Comparison of ENCODE assay signal across 13 mouse cellular contexts in genomic region chr19:10437521-10437920, GRCm38 (mm10). TPM values are rescaled to one million over a fixed set of nuclear protein-coding genes. Genes with fewer than 3 reads are reported as not detected.
DNase-seq lines count a peak whose midpoint lies in the region; ATAC-seq lines count a peak whose summit lies in the region.
"Had no signal": no experiment of that assay in that cellular context is flagged by ENCODE, and none has a peak within 500 bp of the region (broad histone marks: within the 10 kb centered on the region; RNA-seq: fewer than 3 reads in every experiment).

No protein-coding gene starts in this region.

- no peak for ATAC-seq in hindbrain, embryonic 11.5 days (ENCODE audit: low FRiP score)
- no peak for ATAC-seq in hindbrain, embryonic 13.5 days (ENCODE audit: low FRiP score)

- WGBS in hindbrain, embryonic 11.5 days, result 38% methylated on average over 1 of the region's 1 CpGs
- WGBS in hindbrain, embryonic 13.5 days, result 64% methylated on average over 1 of the region's 1 CpGs

- no peak overlapping the region for H3K27ac ChIP-seq in hindbrain, embryonic 11.5 days (ENCODE audit: low read depth, low read length)
- no peak overlapping the region for H3K27ac ChIP-seq in hindbrain, embryonic 13.5 days
- H3K27ac ChIP-seq: embryonic facial prominence, embryonic 10.5 days; forebrain, embryonic 12.5 days had no signal

- H3K9me3 ChIP-seq in hindbrain, embryonic 11.5 days (ENCODE audit: control insufficient read depth, low read length), result no peaks in the 10 kb centered on the region
- no peaks in the 10 kb centered on the region for H3K9me3 ChIP-seq in hindbrain, embryonic 13.5 days
- H3K9me3 ChIP-seq: embryonic facial prominence, embryonic 10.5 days; forebrain, embryonic 12.5 days had no signal

- no peaks in the 10 kb centered on the region for H3K27me3 ChIP-seq in hindbrain, embryonic 11.5 days (ENCODE audit: control insufficient read depth, insufficient read depth, low read length)
- peaks cover 13% of the 10 kb centered on the region for H3K27me3 ChIP-seq in hindbrain, embryonic 13.5 days

- H3K36me3 ChIP-seq in hindbrain, embryonic 11.5 days (ENCODE audit: control insufficient read depth, insufficient read depth, low read length), result no peaks in the 10 kb centered on the region
- H3K36me3 ChIP-seq in hindbrain, embryonic 13.5 days, result peaks cover 17% of the 10 kb centered on the region
- H3K36me3 ChIP-seq: embryonic facial prominence, embryonic 10.5 days had no signal

- no peaks in the 10 kb centered on the region for H3K4me1 ChIP-seq in hindbrain, embryonic 11.5 days (replicated peaks; ENCODE audit: control insufficient read depth, insufficient read depth, low read length)
- no peaks in the 10 kb centered on the region for H3K4me1 ChIP-seq in hindbrain, embryonic 13.5 days (replicated peaks)
- H3K4me1 ChIP-seq: forebrain, embryonic 12.5 days had no signal

- H3K9ac ChIP-seq in hindbrain, embryonic 11.5 days (ENCODE audit: low read depth, low read length), result no peak overlapping the region
- no peak overlapping the region for H3K9ac ChIP-seq in hindbrain, embryonic 13.5 days
- H3K9ac ChIP-seq: forebrain, embryonic 12.5 days had no signal

- peak; percentile 31 for DNase-seq in hindbrain, embryonic 11.5 days (ENCODE audit: low spot score)
- peak; percentile 38 to 48 for DNase-seq in lung, adult 18-20 months
- no peak for DNase-seq in lung, postnatal 4 days
- DNase-seq in ES-CJ7 (ENCODE audit: low read depth, low spot score), result peak; percentile 58
- peak; percentile 52 for DNase-seq in embryo, embryonic 10.5 days (ENCODE audit: low spot score)
- DNase-seq in adrenal gland, adult 18-20 months (ENCODE audit: low spot score in 2 of 2), result no peak
- DNase-seq in cerebellum, postnatal 36 days, result no peak
- DNase-seq: gastrocnemius, postnatal 36 days; heart, postnatal 36 days; thymus, postnatal 36 days had no signal

- no peak overlapping the region for H3K4me3 ChIP-seq in hindbrain, embryonic 11.5 days (ENCODE audit: low read depth, low read length)
- no peak overlapping the region for H3K4me3 ChIP-seq in hindbrain, embryonic 13.5 days
- H3K4me3 ChIP-seq: embryonic facial prominence, embryonic 10.5 days; forebrain, embryonic 12.5 days had no signal

- no peak overlapping the region for H3K4me2 ChIP-seq in hindbrain, embryonic 11.5 days (replicated peaks; ENCODE audit: low read depth, low read length)
- no peak overlapping the region for H3K4me2 ChIP-seq in hindbrain, embryonic 13.5 days
- H3K4me2 ChIP-seq: forebrain, embryonic 12.5 days had no signal

RNA-seq across cellular contexts. Expression of gene Lrrc10b, which starts 19.8 kb away (rescaled TPM):
- 0.59 and 0.69 TPM in 2 replicates for polyA plus RNA-seq in hindbrain, embryonic 11.5 days (2014; fragmentation: Nextera tagmentation; extraction: Ambion mirVana)
- 0.53 and 1.1 TPM in 2 replicates for polyA plus RNA-seq in hindbrain, embryonic 13.5 days (2015; fragmentation: Nextera tagmentation; extraction: Ambion mirVana)
- 1 to 10 TPM; 4.1 to 5.9 TPM for total RNA-seq in adrenal gland, adult 18-20 months (2021)

RNA-seq across cellular contexts. Expression of gene Ppp1r32, which starts 45.2 kb away (rescaled TPM):
- polyA plus RNA-seq in hindbrain, embryonic 11.5 days (2014; fragmentation: Nextera tagmentation; extraction: Ambion mirVana), result 1.7 TPM in 2 replicates
- polyA plus RNA-seq in hindbrain, embryonic 13.5 days (2015; fragmentation: Nextera tagmentation; extraction: Ambion mirVana), result 1.1 and 3.0 TPM in 2 replicates
- under 1 TPM in 1 of 2 experiments, not detected in 1; 0.35 TPM for total RNA-seq in adrenal gland, adult 18-20 months (2021)

RNA-seq across cellular contexts. Expression of gene Syt7, which starts 48.6 kb away (rescaled TPM):
- polyA plus RNA-seq in hindbrain, embryonic 11.5 days (2014; fragmentation: Nextera tagmentation; extraction: Ambion mirVana), result 2.1 and 2.4 TPM in 2 replicates
- polyA plus RNA-seq in hindbrain, embryonic 13.5 days (2015; fragmentation: Nextera tagmentation; extraction: Ambion mirVana), result 7.9 and 8.4 TPM in 2 replicates
- total RNA-seq in adrenal gland, adult 18-20 months (2021), result 10 to 100 TPM; 32.1 to 33.0 TPM

Comparison
In these comparisons a context has a peak if more than half of its experiments do, and no peak if none do; other contexts are left out.
1. DNase-seq: peak in hindbrain, embryonic 11.5 days (single experiment), lung, adult 18-20 months (2 of 2), ES-CJ7 (single experiment) and embryo, embryonic 10.5 days (single experiment); none in lung, postnatal 4 days (0 of 2), adrenal gland, adult 18-20 months (0 of 2) and cerebellum, postnatal 36 days (0 of 2).